In genomic region chr11:5643085-5643484, GRCm38 (mm10) we compare ENCODE assay signal across 30 mouse cellular contexts.
DNase-seq lines count a peak whose midpoint lies in the region; ATAC-seq and TF ChIP-seq lines count a peak whose summit lies in the region.
"Had no signal": no experiment of that assay in that cellular context is flagged by ENCODE, and none has a peak within 500 bp of the region (broad histone marks: within the 10 kb centered on the region; RNA-seq: fewer than 3 reads in every experiment).

No protein-coding gene starts in this region.

- no peak overlapping the region for H3K4me3 ChIP-seq in liver, adult 2 months (ENCODE audit: insufficient read depth, low read depth, low read length)
- H3K4me3 ChIP-seq in CH12.LX (replicated peaks in 1 of 3; ENCODE audit: low read depth in 2 of 3, low read length in 2 of 3, poor library complexity in 1 of 3) = no peak overlapping the region
- no peak overlapping the region for H3K4me3 ChIP-seq in ES-E14 (ENCODE audit: insufficient read depth in 1 of 2, low read depth in 1 of 2, low read length in 2 of 2, poor library complexity in 1 of 2, severe bottlenecking in 1 of 2)
- H3K4me3 ChIP-seq in forebrain, embryonic 15.5 days = no peak overlapping the region
- H3K4me3 ChIP-seq: erythroblast, embryonic 14.5 days; forebrain, embryonic 12.5 days; heart, embryonic 10.5 days; heart, embryonic 15.5 days; limb, embryonic 13.5 days; liver, embryonic 15.5 days; lung, embryonic 15.5 days; myocyte; neural tube, embryonic 13.5 days; stomach, embryonic 15.5 days had no signal

- ATAC-seq in forebrain, embryonic 15.5 days (replicated peaks) = no peak
- ATAC-seq: activated CD4-positive, CD25-positive, alpha-beta regulatory T cell, adult 4 months; hindbrain, embryonic 16.5 days; intestine, embryonic 16.5 days; midbrain, embryonic 16.5 days had no signal

- H3K9me3 ChIP-seq in CH12.LX (replicated peaks; ENCODE audit: low read length) (no peaks in the 10 kb centered on the region), ES-E14 (ENCODE audit: control insufficient read depth, insufficient read depth, low read depth, low read length) (no peaks in the 10 kb centered on the region)
- no peaks in the 10 kb centered on the region for H3K9me3 ChIP-seq in forebrain, embryonic 15.5 days
- H3K9me3 ChIP-seq: forebrain, embryonic 12.5 days; heart, embryonic 10.5 days; heart, embryonic 15.5 days; limb, embryonic 13.5 days; liver, embryonic 15.5 days; lung, embryonic 15.5 days; neural tube, embryonic 13.5 days; stomach, embryonic 15.5 days had no signal

- no peak for TF ChIP-seq POLR2A in liver, adult 2 months (IDR thresholded peaks at IDR 0.05; ENCODE audit: extremely low read depth, insufficient read depth, low read length)
- TF ChIP-seq POLR2A in CH12.LX (IDR thresholded peaks at IDR 0.05; ENCODE audit: low read depth, low read length) = no peak

- H3K79me2 ChIP-seq in liver, adult 2 months (ENCODE audit: control insufficient read depth, insufficient read depth, low read length) = no peaks in the 10 kb centered on the region
- no peaks in the 10 kb centered on the region for H3K79me2 ChIP-seq in CH12.LX (replicated peaks; ENCODE audit: control insufficient read depth, extremely low read depth, insufficient read depth, poor library complexity, severe bottlenecking)

- H3K27ac ChIP-seq in liver, adult 2 months (replicated peaks; ENCODE audit: insufficient read depth, low read depth, low read length) = no peak overlapping the region
- H3K27ac ChIP-seq in CH12.LX (ENCODE audit: insufficient read depth, low read depth) = no peak overlapping the region
- no peak overlapping the region for H3K27ac ChIP-seq in ES-E14 (ENCODE audit: insufficient read depth, low read depth, low read length, poor library complexity, severe bottlenecking)
- no peak overlapping the region for H3K27ac ChIP-seq in forebrain, embryonic 15.5 days (replicated peaks)
- H3K27ac ChIP-seq: forebrain, embryonic 12.5 days; heart, embryonic 10.5 days; heart, embryonic 15.5 days; limb, embryonic 13.5 days; liver, embryonic 15.5 days; lung, embryonic 15.5 days; neural tube, embryonic 13.5 days; stomach, embryonic 15.5 days had no signal

- no peaks in the 10 kb centered on the region for H3K36me3 ChIP-seq in liver, adult 2 months (ENCODE audit: control insufficient read depth, insufficient read depth, low read length)
- H3K36me3 ChIP-seq in CH12.LX (replicated peaks in 1 of 2; ENCODE audit: control insufficient read depth in 1 of 2, insufficient read depth in 1 of 2, low read length in 1 of 2) (no peaks in the 10 kb centered on the region), ES-E14 (ENCODE audit: control insufficient read depth, insufficient read depth, low read length, poor library complexity, severe bottlenecking) (no peaks in the 10 kb centered on the region)
- H3K36me3 ChIP-seq in splenic B cell, adult 2 months (ENCODE audit: control insufficient read depth, insufficient read depth, low read length, poor library complexity, severe bottlenecking) = no peaks in the 10 kb centered on the region
- no peaks in the 10 kb centered on the region for H3K36me3 ChIP-seq in forebrain, embryonic 15.5 days
- H3K36me3 ChIP-seq: forebrain, embryonic 12.5 days; heart, embryonic 10.5 days; heart, embryonic 15.5 days; limb, embryonic 13.5 days; liver, embryonic 15.5 days; lung, embryonic 15.5 days; neural tube, embryonic 13.5 days; stomach, embryonic 15.5 days had no signal

- DNase-seq in liver, adult 2 months (ENCODE audit: extremely low read depth, low read depth, low spot score) = no peak
- DNase-seq in liver (no peak), CH12.LX (ENCODE audit: extremely low read depth) (peak; percentile 13), ES-E14 (ENCODE audit: low read depth, low spot score) (peak; percentile 48)
- peak; percentile 5 for DNase-seq in splenic B cell, adult 2 months (ENCODE audit: low read depth, low spot score)
- DNase-seq in gastrocnemius, postnatal 10 days = no peak
- DNase-seq: adrenal gland, adult 2 months; adrenal gland, postnatal 36 days; cerebellum, adult 2 months; cerebellum, postnatal 14 days; gastrocnemius, postnatal 25 days; heart, adult 11 months; kidney, postnatal 14 days; right cerebral cortex, postnatal 4 days had no signal

- 89% methylated on average over 5 of the region's 5 CpGs for WGBS in liver, adult 2 months
- WGBS in forebrain, embryonic 15.5 days = 82% methylated on average over 5 of the region's 5 CpGs

- dilution Hi-C loops in CH12.LX (cut with MboI; ENCODE audit: extremely low pct_ligation_motif_present, extremely low pct_unique_long_range_greater_than_20kb, low sequenced_read_pairs) = no loop called here

- no peak overlapping the region for H3K9ac ChIP-seq in liver, adult 2 months (ENCODE audit: low read depth, low read length)
- H3K9ac ChIP-seq in CH12.LX (ENCODE audit: insufficient read depth, low read depth) = no peak overlapping the region
- no peak overlapping the region for H3K9ac ChIP-seq in ES-E14 (ENCODE audit: insufficient read depth, low read depth, low read length, poor library complexity, severe bottlenecking)
- H3K9ac ChIP-seq in forebrain, embryonic 15.5 days (replicated peaks) = no peak overlapping the region
- H3K9ac ChIP-seq: forebrain, embryonic 12.5 days; heart, embryonic 15.5 days; limb, embryonic 13.5 days; liver, embryonic 15.5 days; lung, embryonic 15.5 days; neural tube, embryonic 13.5 days; stomach, embryonic 15.5 days had no signal

- TF ChIP-seq EP300 in CH12.LX (IDR thresholded peaks at IDR 0.05; ENCODE audit: low read length) = no peak

- in situ Hi-C loops in CH12.LX (cut with MboI; ENCODE audit: low pct_ligation_motif_present, low pct_unique_long_range_greater_than_20kb, low sequenced_read_pairs) = no loop called here
- in situ Hi-C loops in ES-E14 (cut with MboI; ENCODE audit: low sequenced_read_pairs in 2 of 2, unreplicated experiment in 2 of 2) = no loop called here

- no peaks in the 10 kb centered on the region for H3K27me3 ChIP-seq in liver, adult 2 months (ENCODE audit: control insufficient read depth, insufficient read depth, low read length)
- no peaks in the 10 kb centered on the region for H3K27me3 ChIP-seq in CH12.LX (replicated peaks)
- H3K27me3 ChIP-seq in splenic B cell, adult 2 months (ENCODE audit: control insufficient read depth, insufficient read depth, low read length, poor library complexity, severe bottlenecking) = no peaks in the 10 kb centered on the region
- H3K27me3 ChIP-seq in forebrain, embryonic 15.5 days = no peaks in the 10 kb centered on the region
- H3K27me3 ChIP-seq: forebrain, embryonic 12.5 days; heart, embryonic 15.5 days; limb, embryonic 13.5 days; liver, embryonic 15.5 days; lung, embryonic 15.5 days; neural tube, embryonic 13.5 days; stomach, embryonic 15.5 days had no signal

- 0 out of 2 replicates have a peak, but pooled peaks have one; percentile 5 for TF ChIP-seq CTCF in liver, adult 2 months (IDR thresholded peaks at IDR 0.05; ENCODE audit: low read depth, low read length)
- peak in 1 of 2 experiments; percentile 22; a peak in 1 of 4 replicates for TF ChIP-seq CTCF in CH12.LX (conservative IDR thresholded peaks at IDR 0.05 in 1 of 2, IDR thresholded peaks at IDR 0.05 in 1 of 2; ENCODE audit: low read depth in 2 of 2, low read length in 2 of 2)

- no peak for TF ChIP-seq RAD21 in CH12.LX (IDR thresholded peaks at IDR 0.05; ENCODE audit: low read depth, low read length)

- H3K4me2 ChIP-seq in CH12.LX (ENCODE audit: insufficient read depth, low read depth, poor library complexity, severe bottlenecking) = no peak overlapping the region
- H3K4me2 ChIP-seq in forebrain, embryonic 15.5 days (replicated peaks) = no peak overlapping the region
- H3K4me2 ChIP-seq: forebrain, embryonic 12.5 days; heart, embryonic 15.5 days; limb, embryonic 13.5 days; liver, embryonic 15.5 days; lung, embryonic 15.5 days; midbrain, embryonic 11.5 days; neural tube, embryonic 13.5 days; stomach, embryonic 15.5 days had no signal

- no peaks in the 10 kb centered on the region for H3K4me1 ChIP-seq in liver, adult 2 months (ENCODE audit: control insufficient read depth, insufficient read depth, low read length)
- no peaks in the 10 kb centered on the region for H3K4me1 ChIP-seq in CH12.LX (ENCODE audit: control insufficient read depth in 1 of 2, insufficient read depth in 2 of 2)
- H3K4me1 ChIP-seq in ES-E14 (ENCODE audit: control insufficient read depth in 2 of 2, insufficient read depth in 2 of 2, low read length in 2 of 2, poor library complexity in 1 of 2) = no peaks in the 10 kb centered on the region
- H3K4me1 ChIP-seq in forebrain, embryonic 15.5 days = no peaks in the 10 kb centered on the region
- H3K4me1 ChIP-seq: forebrain, embryonic 12.5 days; heart, embryonic 10.5 days; heart, embryonic 15.5 days; limb, embryonic 13.5 days; liver, embryonic 15.5 days; lung, embryonic 15.5 days; neural tube, embryonic 13.5 days; stomach, embryonic 15.5 days had no signal

TF ChIP-seq in CH12.LX, 34 proteins besides CTCF, POLR2A, EP300 and RAD21:
- TF ChIP-seq RCOR1 (conservative IDR thresholded peaks at IDR 0.05; ENCODE audit: low read depth, low read length) (no peak), MAX (IDR thresholded peaks at IDR 0.05; ENCODE audit: low read length) (0 out of 2 replicates have a peak, but pooled peaks have one; percentile 21), NELFE (IDR thresholded peaks at IDR 0.05; ENCODE audit: low read depth, low read length) (no peak), MYC (IDR thresholded peaks at IDR 0.05; ENCODE audit: low read depth, low read length) (peak; percentile 48; the same call in 1 of the 2 replicates), NRF1 (IDR thresholded peaks at IDR 0.05; ENCODE audit: low read depth, low read length) (no peak), ELF1 (IDR thresholded peaks at IDR 0.05; ENCODE audit: low read depth, low read length) (no peak), USF1 (IDR thresholded peaks at IDR 0.05; ENCODE audit: low read depth, low read length) (no peak)

TF ChIP-seq in ES-E14, 5 proteins besides CTCF, POLR2A, EP300 and RAD21:
- TF ChIP-seq ZC3H11A (IDR thresholded peaks at IDR 0.05; ENCODE audit: borderline replicate concordance, low read depth, low read length) (peak; percentile 34; the same call in 1 of the 2 replicates), ZNF384 (IDR thresholded peaks at IDR 0.05; ENCODE audit: low read depth, low read length) (no peak), CHD2 (IDR thresholded peaks at IDR 0.05; ENCODE audit: low read depth, low read length) (no peak), HCFC1 (IDR thresholded peaks at IDR 0.05; ENCODE audit: borderline replicate concordance, insufficient read depth, low read length) (no peak)

Comparison
In these comparisons a context has a peak if more than half of its experiments do, and no peak if none do; other contexts are left out.
1. DNase-seq: peak in CH12.LX (single experiment), ES-E14 (single experiment) and splenic B cell, adult 2 months (single experiment); none in liver, adult 2 months (single experiment), liver (single experiment) and gastrocnemius, postnatal 10 days (single experiment).